Mouse (Mus musculus) lung, postnatal 36 days (tissue): ENCODE measurements around the gene Shank3.

Experiments
- DNase-seq: peaks from one replicate; pipeline ENCODE4 v3.0.0; 2022; ENCODE audit warnings: mixed read lengths

The Shank3 gene

GRCm38 (mm10) chr15:89498961-89499688, at the start of gene Shank3:
Gene Shank3 (plus strand): TSS chr15:89499623.
- no peak for DNase-seq

- peak; percentile 54 for DNase-seq
Measured at GRCm38 (mm10) chr15:89452906-89453864, 46.2 kb upstream of the Shank3 start.

- DNase-seq, result no peak
Measured at GRCm38 (mm10) chr15:89453865-89454478, 45.5 kb upstream of the Shank3 start, which contains the start of gene Mapk8ip2. Gene Mapk8ip2 (plus strand): TSS chr15:89453913.

DNA sequence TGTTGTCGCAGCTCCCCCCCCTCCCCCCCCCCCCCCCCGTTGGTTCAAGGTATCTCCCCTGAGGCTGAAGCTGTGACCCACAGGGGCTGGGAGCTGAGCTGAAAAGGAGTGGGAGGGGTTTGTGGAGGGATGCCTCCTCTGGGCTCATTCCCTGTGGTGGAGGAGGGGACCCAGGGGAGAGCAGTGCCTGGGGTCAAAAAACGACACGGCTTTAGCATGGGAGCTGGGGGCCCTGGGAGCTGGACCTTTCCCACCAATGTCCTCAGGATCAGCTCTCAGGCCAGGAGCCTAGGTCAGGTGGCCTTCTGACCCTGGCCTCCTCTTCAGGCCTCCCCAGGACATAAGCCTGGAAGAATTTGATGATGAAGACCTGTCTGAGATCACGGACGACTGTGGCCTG, 44.6 kb upstream of the Shank3 start:
- DNase-seq, result no peak

DNA sequence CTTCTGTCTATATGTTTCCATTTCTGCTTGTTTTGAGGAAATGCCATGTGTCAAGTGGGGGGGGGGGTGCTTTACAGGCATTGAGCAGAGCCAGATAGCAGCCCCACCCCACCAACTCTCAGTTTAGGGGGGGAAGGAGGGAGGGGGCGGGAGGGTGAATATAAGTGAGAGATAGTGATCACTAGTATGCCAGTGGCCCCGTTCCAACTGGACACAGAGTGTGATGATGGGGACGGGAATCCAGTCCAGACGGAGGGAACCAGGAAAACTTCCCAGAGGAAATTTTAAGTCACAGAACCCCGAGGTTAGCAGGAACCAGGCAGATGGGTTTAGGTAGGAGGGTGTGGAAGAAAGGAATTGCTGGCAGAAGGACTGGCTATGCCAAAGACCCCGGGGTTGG, 43.8 kb upstream of the Shank3 start:
- DNase-seq, result no peak

- no peak for DNase-seq
Measured at GRCm38 (mm10) chr15:89458942-89459341, 40.5 kb upstream of the Shank3 start.

GRCm38 (mm10) chr15:89459821-89460220, 39.6 kb upstream of the Shank3 start:
- no peak for DNase-seq

- DNase-seq, result no peak
Measured at GRCm38 (mm10) chr15:89460298-89460697, 39.1 kb upstream of the Shank3 start.

GRCm38 (mm10) chr15:89461321-89461720, 38.1 kb upstream of the Shank3 start:
- no peak for DNase-seq

DNA sequence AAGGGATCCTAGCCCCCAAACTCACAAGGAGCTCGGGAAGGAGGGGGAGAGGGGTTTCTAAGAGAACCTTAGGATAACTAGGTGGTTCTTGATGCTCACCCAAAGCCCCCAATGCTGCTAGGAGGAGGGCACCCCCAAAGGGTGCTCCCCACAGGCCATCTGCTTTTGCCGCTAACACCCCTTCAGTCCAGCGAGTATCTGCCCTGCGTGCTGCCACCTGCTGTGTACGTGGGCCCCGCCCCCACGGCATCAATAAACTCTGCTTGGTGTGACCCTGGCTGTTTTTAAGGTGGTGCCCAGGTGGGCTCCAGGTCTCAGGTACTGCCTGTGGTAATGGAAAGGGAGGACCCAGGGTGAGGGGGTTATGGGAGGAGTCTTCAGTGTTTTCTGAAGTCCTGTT, 37.2 kb upstream of the Shank3 start:
- DNase-seq, result no peak

- DNase-seq, result peak; percentile 57
Measured at GRCm38 (mm10) chr15:89463334-89464235, 35.8 kb upstream of the Shank3 start.

- no peak for DNase-seq
Measured at GRCm38 (mm10) chr15:89465052-89465451, 34.4 kb upstream of the Shank3 start.

DNA sequence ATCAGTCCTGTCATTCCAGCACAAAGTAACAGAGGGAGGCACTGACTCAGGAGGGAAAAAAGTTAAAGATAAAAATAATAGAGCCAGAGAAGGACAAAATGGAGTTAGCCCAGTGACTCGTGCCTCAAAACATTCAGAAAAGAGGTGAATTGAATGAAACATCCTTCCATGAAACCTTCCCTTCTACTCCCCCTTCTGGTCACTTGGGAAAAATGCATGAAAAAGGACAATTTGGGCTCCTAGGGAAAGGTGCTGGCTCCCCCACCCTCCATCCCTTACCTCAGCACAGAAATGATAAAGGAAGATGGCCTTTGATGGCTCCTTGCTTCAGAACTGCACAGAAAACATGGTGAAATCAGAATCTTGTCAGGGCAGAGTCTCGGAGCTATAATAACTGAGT, 30.8 kb upstream of the Shank3 start:
- DNase-seq, result no peak

DNA sequence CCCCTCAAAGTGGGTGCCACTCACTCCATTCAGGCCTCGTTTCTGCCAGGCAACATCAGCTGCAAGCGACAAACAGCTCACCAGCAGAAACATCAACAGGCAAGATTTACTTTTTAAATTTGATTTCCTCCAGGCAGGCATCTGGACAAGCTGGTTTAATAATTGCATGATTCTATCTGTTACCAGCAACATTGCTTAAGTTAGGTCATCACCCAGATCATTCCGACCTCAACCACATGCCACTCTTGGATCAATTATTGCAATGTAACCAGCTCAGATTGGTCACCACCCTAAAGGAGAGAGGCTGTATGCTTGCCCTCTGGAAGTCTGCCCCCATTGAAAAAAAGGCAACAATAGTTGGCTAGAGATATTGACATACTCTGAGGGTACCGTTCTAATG, 27.9 kb upstream of the Shank3 start:
- no peak for DNase-seq

- DNase-seq, result no peak
Measured at GRCm38 (mm10) chr15:89473370-89473769, 26.1 kb upstream of the Shank3 start.

- no peak for DNase-seq
Measured at GRCm38 (mm10) chr15:89473921-89474320, 25.5 kb upstream of the Shank3 start.

- no peak for DNase-seq
Measured at GRCm38 (mm10) chr15:89474596-89475292, 24.7 kb upstream of the Shank3 start.

GRCm38 (mm10) chr15:89475293-89475600, 24.2 kb upstream of the Shank3 start:
- DNase-seq, result no peak

GRCm38 (mm10) chr15:89475611-89476474, 23.6 kb upstream of the Shank3 start:
- DNase-seq, result peak; percentile 98

DNA sequence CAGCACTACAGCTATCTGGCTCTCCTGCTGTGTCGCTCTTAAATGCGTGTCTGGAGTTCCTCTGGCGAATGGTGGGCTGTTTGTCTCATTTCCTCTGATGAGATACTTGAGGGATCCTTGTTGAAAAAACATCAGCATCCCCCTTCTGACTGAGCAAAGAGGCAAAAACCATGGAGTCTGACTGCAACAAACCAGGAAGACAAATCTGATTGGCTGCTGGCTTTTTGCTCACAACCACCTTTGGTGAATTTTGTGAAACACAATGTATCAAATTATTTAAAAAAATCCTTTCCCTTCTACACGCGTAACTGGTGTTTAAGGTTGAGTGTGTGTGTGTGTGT, 23.0 kb upstream of the Shank3 start:
- no peak for DNase-seq

DNA sequence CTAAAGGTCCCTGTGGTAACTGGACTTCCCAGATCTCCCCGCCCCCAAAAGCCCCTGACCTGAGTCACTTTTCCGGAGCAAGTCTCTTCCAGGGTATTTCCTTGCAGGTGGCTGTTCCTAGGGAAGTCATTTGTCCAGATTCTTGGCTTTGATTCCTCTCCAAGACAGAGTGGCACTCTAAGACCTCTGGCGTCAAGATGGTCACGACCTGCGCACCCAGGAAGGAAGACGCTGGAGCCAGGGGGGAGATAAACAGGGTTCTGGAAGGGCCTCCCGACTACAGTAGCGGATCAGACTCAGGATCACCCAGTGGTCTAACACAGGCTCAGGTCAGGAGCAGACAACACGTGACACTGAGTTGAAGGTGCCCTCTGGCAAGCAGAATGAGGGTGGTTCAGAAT, 22.3 kb upstream of the Shank3 start, which contains the start of gene Arsa:
Gene Arsa, minus strand, starts transcription at position 335 of the 401 bp plus-strand sequence.
- peak; percentile 48 for DNase-seq
